Mouse (Mus musculus) gastrocnemius, postnatal 4 days (tissue): ENCODE results near the gene Arnt2. TPM values are rescaled to one million over a fixed set of nuclear protein-coding genes. Genes with fewer than 3 reads are reported as not detected.

Experiments
- DNase-seq, 2 experiments: peaks; one replicate each; pipeline ENCODE4 v3.0.0; 2021 to 2022; ENCODE audit warnings: low spot score in 2 of 2, mixed read lengths in 2 of 2
- total RNA-seq, 2 experiments: library from RNA; stranded (reverse); gene quantifications; 2 replicates each; pipeline ENCODE4 v1.2.3; 2021

The Arnt2 gene
- total RNA-seq, 2 experiments from 2014 or later: 6.3 to 6.4 TPM

GRCm38 (mm10) chr7:84349976-84350375 is 60.0 kb downstream of the Arnt2 start:
- DNase-seq: no peak

GRCm38 (mm10) chr7:84348145-84348911 is 61.6 kb downstream of the Arnt2 start:
- DNase-seq: no peak

- DNase-seq: no peak
Observed at GRCm38 (mm10) chr7:84343160-84343559, 66.8 kb downstream of the Arnt2 start.

GRCm38 (mm10) chr7:84341001-84341400 is 69.0 kb downstream of the Arnt2 start:
- no peak for DNase-seq

- DNase-seq: no peak
Observed at GRCm38 (mm10) chr7:84339186-84339585, 70.8 kb downstream of the Arnt2 start.

GRCm38 (mm10) chr7:84337768-84338167 is 72.2 kb downstream of the Arnt2 start:
- DNase-seq: peak in 1 of 2 experiments; percentile 61

GRCm38 (mm10) chr7:84336907-84337306 is 73.1 kb downstream of the Arnt2 start:
- DNase-seq: no peak

- DNase-seq: no peak
Observed at GRCm38 (mm10) chr7:84336580-84336886, 73.4 kb downstream of the Arnt2 start.

GRCm38 (mm10) chr7:84335766-84336579 is 74.0 kb downstream of the Arnt2 start:
- no peak for DNase-seq

GRCm38 (mm10) chr7:84333996-84334395 is 76.0 kb downstream of the Arnt2 start:
- no peak for DNase-seq

GRCm38 (mm10) chr7:84332295-84333168 is 77.4 kb downstream of the Arnt2 start:
- no peak for DNase-seq

- no peak for DNase-seq
Observed at GRCm38 (mm10) chr7:84329174-84329583, 80.8 kb downstream of the Arnt2 start.

GRCm38 (mm10) chr7:84328770-84329169 is 81.2 kb downstream of the Arnt2 start:
- DNase-seq: no peak

- no peak for DNase-seq
Observed at GRCm38 (mm10) chr7:84325570-84326328, 84.2 kb downstream of the Arnt2 start.

GRCm38 (mm10) chr7:84321542-84321941 is 88.4 kb downstream of the Arnt2 start:
- DNase-seq: no peak

- no peak for DNase-seq
Observed at GRCm38 (mm10) chr7:84315353-84316003, 94.5 kb downstream of the Arnt2 start.

GRCm38 (mm10) chr7:84314742-84315141 is 95.2 kb downstream of the Arnt2 start:
- DNase-seq: no peak

- no peak for DNase-seq
Observed at GRCm38 (mm10) chr7:84311624-84312023, 98.4 kb downstream of the Arnt2 start.

GRCm38 (mm10) chr7:84310909-84311311 is 99.1 kb downstream of the Arnt2 start:
- DNase-seq: no peak

GRCm38 (mm10) chr7:84307329-84307925 is 102.5 kb downstream of the Arnt2 start:
- DNase-seq: no peak
